Mouse (Mus musculus) ZHBTc4 (cell line): ENCODE data around the gene Gprc5a.
A peak's percentile ranks its signal among the peaks of the same experiment; 100 is the strongest.

Source experiments
- DNase-seq: peaks from one replicate; pipeline ENCODE4 v3.0.0-alpha.2; 2011; ENCODE audit warnings: low read depth, low spot score

Gprc5a gene

DNA sequence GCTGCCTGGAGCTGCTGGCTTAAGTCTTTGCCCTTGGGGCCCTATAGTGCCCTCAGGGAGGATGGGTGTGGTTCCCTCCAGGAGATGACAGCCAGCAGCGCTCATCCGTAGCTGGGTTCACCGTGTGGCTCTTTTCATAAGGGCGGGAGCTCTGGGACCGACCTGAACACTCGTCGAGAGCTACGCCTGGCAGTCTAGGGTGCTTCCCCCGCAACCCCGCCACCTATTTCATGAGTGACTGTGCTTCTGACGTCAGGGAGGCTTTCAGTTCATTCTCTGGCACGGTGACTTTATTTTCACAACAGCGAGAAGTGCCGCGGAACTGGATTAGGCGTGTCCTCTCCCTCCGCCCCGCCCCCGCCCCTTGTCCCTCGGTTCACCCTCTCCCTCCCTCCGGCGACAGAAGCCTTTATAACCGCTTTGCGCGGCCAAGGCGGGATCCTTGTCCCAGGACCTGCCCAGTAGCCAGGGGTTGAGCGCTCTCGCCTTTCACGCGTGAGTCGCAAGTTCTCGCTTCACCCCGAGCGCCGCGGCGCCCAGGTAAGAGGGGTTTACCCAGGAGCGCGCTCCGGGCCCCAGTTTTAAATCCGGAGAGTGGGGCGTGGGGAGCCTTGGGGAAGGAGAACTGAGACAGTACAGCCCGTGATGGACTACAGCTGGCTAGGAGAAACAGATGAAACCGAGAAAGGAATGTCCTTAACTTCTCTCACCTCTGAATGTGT lies at the start of gene Gprc5a:
TSS of gene Gprc5a (plus strand) at position 416 of the 722 bp plus-strand sequence.
- DNase-seq = peak; percentile 93

- DNase-seq = no peak
These were observed 48.2 kb upstream of the Gprc5a start for GRCm38 (mm10) chr6:135017211-135017610.

DNA sequence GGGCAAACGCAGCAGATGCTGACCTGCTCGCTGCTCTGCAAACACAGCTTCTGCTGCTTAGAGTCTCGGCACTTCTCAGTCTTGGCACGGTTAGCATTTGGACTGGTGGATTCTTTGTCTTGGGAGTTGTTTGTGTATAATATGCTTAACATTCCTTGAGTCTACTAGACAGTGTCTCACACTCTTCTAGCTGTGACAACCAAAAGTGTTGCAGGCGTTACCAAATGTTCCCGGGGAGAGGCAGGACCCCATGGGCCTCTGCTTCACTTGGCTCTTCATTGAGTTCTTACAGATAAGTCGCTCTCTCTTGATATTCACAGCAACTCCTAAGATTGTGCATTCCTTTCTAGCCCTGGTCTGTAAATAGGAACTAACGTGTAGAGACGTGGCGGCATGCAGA lies 45.9 kb upstream of the Gprc5a start:
- DNase-seq = no peak

DNA sequence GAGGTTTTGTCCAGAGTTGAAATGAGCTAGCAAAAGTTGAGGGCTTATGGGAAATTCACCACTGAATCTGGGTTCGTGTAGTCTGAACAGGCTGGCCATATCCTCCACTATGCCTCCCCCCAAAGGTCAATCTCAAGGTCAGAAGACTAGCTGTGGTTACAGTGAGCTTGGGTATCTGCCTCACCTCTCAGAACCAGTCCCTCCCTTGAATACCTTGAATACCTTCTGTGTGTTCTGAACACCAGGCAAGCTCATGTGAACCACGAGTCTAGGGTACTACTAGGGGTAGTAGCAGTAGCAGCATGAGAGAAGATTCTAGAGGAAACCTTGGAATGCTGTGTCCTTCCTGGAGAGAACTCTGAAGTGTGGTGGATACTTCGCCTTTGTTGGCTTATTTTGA lies 43.8 kb upstream of the Gprc5a start:
- peak; percentile 57 for DNase-seq

- DNase-seq = no peak
These were observed 42.1 kb upstream of the Gprc5a start for GRCm38 (mm10) chr6:135023379-135023778.

DNA sequence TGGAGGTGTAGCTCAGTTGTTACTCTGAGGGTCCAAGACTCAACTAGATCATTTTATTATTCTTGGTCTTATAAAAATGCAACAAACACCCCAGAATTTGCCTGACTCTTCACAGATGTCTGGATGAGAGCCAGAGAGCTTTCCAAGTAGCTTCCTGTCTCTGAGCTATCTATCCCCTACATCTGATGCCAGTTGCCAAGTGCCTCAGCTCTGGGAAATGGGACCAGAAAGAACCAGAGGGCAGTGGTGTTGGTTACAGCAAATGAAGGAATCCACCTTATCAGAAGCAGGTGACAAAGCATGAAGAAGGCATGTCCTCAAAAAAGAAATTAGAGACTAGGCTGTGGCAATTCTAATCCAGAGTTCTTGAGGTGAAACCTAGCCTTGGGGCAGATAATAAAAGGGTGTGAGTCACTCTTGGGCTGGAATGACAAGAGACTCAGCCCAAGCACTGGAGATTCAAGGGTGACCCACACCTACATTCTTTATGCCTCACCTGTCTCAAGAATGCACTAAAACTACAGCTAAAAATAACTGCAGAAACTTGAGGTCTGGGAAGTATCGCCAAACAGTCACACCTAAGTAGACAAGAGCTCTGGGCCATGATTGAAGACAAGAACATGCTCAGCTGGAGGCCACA lies 40.5 kb upstream of the Gprc5a start:
- DNase-seq = peak; percentile 66

DNA sequence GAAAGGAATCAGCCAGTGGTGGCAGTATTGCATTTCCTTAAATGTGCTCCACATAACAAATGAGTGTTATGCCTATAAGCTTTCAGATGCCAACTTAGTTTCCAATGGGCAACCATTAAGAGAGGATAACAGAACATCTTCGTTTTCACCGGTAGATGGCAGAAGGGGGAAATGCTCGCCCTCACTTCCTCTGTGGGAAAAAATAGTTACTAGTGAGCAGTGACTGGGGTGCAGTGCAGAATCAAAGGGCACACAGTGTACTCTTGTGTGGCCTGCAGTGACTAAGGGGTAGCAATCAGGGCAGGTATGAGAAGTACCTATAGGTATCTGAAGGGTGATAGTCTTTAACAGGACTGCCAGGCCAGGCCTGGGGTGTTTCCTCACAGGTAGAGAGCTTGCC lies 39.2 kb upstream of the Gprc5a start:
- DNase-seq = peak; percentile 46

DNA sequence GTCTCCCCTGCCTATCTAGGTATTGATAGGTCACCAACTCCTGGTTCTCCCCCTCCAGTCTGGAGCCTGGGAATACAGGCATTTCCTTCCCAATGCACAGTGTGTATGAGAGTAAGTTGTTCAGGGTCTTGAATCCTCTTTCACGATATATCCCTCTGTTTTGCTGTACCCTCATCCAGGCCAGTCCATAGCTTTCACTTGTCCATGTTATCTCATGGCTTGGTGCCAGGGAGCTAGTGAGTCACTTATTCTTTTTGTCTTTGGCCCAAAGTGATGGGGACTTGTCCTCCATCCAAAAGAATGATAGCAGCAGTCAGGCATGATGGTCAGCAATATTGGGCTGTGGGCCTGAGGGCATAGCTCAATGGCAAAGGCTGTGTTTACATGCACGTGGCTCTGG lies 38.7 kb upstream of the Gprc5a start:
- no peak for DNase-seq

DNA sequence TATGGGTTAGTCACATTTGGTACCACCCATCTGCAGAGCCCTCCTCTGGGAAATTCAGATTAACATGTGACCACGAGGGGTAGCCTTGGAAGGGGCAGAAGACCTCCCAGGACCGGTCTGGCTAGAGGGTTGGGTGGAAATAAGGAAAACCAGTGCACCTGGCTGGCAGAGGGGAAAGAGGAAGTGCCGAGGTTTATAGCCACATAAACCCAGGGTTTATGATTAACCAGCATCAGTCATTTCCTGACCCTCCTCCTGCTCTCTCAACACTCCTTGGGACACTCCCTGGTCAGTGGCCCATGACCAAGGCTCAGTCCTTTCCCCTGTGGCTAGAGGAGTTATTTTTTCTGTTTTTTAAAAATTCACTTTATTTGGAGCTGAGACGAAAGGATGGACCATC lies 36.2 kb upstream of the Gprc5a start:
- no peak for DNase-seq

DNA sequence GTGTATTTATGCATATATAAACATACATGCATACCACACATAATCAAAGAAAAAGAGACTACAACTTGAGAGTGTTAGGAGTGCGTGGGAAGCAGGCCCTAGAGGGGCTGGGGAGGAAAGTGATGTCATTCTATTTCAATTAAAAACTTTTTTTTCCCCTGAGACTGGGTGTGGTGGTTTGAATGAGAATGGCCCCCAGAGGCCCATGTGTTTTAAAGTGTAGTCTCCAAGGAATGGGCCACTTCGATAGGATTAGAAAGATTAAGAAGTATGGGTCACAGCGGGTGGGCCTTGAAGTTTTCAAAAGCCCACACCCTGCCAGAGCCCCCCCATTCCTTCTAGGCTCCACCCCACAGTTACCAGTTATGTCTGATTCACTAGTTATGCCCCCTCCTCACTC lies 26.8 kb upstream of the Gprc5a start:
- DNase-seq = no peak

- peak; percentile 85 for DNase-seq
These were observed 25.1 kb upstream of the Gprc5a start for GRCm38 (mm10) chr6:135040275-135040871.

GRCm38 (mm10) chr6:135041930-135042329 lies 23.5 kb upstream of the Gprc5a start:
- DNase-seq = peak; percentile 67

- DNase-seq = no peak
These were observed 18.2 kb upstream of the Gprc5a start for GRCm38 (mm10) chr6:135047276-135047675.

GRCm38 (mm10) chr6:135048509-135048908 lies 16.9 kb upstream of the Gprc5a start:
- DNase-seq = no peak

GRCm38 (mm10) chr6:135048956-135049355 lies 16.5 kb upstream of the Gprc5a start:
- DNase-seq = no peak

- no peak for DNase-seq
These were observed 11.7 kb upstream of the Gprc5a start for GRCm38 (mm10) chr6:135053789-135054188.

- DNase-seq = no peak
These were observed 9.6 kb upstream of the Gprc5a start for GRCm38 (mm10) chr6:135055882-135056281.

DNA sequence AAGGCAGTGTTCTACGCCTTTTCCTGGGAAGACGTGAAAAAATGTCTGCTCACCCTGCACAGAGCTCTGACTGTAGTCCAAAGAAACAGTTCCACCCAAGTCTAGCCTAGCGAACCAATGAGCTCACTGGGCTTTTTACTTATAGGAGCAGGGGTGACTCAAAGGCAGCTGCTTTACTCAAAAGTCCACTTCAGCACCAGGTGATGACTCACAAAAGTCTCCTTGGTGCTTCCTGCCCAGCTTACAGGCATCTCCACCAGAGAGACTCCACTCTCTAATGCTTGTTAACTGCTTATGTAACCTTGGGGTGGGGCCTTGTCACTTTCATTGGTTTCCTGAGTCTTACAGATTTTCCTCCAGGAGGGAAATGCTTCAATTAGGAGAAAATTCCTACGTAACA lies 4.7 kb upstream of the Gprc5a start:
- DNase-seq = no peak

DNA sequence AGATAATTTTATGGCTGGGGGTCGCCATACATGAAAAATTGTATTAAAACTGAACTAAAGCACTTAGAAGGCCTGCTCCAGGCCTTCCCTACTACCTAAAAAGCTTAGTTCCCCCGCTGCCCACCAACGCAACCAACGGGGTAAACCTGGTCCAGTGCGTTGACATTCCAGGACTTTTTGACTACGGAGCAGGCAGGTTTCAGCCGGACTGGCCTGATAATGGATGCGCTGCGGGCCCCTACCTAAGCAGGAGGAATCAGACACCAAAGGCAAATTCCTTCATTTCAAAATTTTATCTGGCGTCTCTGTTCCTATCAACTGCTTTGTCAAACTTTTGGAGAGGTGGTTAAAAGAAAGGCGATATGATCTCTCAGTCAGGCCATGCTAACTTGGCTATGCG lies 830 bp upstream of the Gprc5a start:
- DNase-seq = peak; percentile 88

DNA sequence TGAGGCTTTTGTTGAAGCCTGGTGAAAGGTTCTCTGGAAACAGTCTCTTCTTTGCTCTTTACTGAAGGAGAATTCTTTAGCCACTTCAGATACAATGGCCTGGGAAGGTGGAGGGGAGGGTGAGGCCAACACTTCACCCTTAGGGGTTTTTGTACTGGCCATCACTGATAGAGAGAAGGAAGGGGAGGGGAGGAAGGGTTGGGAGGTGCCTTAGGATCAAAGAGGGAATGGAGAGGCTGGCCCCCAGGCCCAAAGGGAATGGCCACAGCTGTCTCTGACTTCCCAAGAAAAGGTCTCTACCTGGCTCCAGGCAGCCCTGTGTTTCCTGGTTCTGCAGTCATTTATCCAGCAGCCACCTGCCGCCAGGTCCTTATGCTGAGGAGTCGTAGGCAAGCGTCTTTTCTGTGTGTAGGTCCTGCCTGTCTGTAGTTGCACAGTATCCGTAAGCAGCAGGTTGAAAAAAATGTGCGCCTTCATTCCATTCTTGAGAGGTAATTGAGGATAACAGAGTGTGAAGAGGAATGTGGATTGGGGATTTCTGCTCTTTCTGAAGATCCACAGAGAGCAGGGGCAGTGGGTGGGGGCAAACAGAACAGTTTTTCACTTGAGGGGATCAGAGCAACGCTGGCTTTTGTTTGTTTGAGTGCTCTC lies 1.5 kb downstream of the Gprc5a start:
- DNase-seq = peak; percentile 89

DNA sequence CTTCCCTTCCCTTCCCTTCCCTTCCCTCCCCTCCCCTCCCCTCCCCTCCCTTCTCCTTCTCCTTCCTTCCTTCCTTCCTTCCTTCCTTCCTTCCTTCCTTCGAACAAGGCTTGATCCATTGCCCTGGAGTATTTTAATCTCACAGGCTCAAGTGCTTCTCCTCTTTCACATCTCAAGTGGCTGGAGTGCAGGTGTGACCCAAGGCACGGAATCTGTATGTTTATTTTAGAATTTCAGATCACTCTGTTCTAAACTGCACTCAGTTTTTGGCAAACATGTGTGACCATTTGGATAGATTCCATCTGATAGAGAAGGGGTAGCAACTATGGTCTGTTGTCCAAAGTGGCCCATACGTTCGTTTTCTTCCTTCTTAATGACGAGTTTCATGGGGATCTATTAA lies 2.8 kb downstream of the Gprc5a start:
- no peak for DNase-seq

DNA sequence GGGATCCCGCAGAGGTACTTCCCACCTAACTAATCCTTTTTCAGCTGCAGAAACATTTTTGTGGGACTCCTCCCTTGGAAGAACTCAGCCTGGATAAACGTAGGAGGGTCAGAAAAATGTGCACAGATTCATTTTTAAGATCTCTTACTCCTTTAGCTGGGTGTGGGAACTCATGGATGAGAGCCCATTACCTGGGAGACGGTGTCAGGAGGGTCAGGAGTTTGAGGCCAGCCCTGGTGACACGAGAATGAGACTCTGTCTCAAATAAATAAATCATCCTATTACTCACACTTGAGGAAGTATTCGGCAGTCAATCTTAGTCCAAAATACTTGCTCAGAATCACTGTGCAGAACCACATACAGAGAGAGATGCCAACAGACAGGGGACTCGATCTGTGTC lies 4.4 kb downstream of the Gprc5a start:
- DNase-seq = no peak

GRCm38 (mm10) chr6:135070347-135070746 lies 4.9 kb downstream of the Gprc5a start:
- DNase-seq = peak; percentile 75
